Mouse (Mus musculus): ENCODE results near the gene Olfr324. TPM values are rescaled to one million over a fixed set of nuclear protein-coding genes. Genes with fewer than 3 reads are reported as not detected.

Olfr324 gene
- total and polyA plus RNA-seq, 2 experiments from 2014 or later: 0.13 TPM; not detected in 1

GRCm38 (mm10) chr11:58607030-58607429 is 12.1 kb downstream of the Olfr324 start:
- H3K36me3 ChIP-seq (ENCODE audit: insufficient read depth): no peaks in the 10 kb centered on the region

GRCm38 (mm10) chr11:58613359-58613758 is 18.4 kb downstream of the Olfr324 start:
- Histone ChIP-seq H3K9me3 (ENCODE audit: low read length) (no peaks in the 10 kb centered on the region), H3K27me3 (ENCODE audit: insufficient read depth, low read length) (no peaks in the 10 kb centered on the region), H3K27ac (ENCODE audit: low read depth, low read length) (no peak overlapping the region), H3K9ac (no peak overlapping the region), H3K4me2 (ENCODE audit: low read depth) (no peak overlapping the region), H3K4me1 (ENCODE audit: insufficient read depth) (no peaks in the 10 kb centered on the region), H3K36me3 (ENCODE audit: insufficient read depth) (no peaks in the 10 kb centered on the region), H3K4me3 (ENCODE audit: low read depth, low read length) (no peak overlapping the region)
- TF ChIP-seq CTCF (IDR thresholded peaks at IDR 0.05; ENCODE audit: low read depth): no peak
- no peak for DNase-seq
- 73% methylated on average over 3 of the region's 3 CpGs for WGBS
- ATAC-seq: no peak

More at GRCm38 (mm10) chr11:58607030-58607429, 12.1 kb downstream of the Olfr324 start:
- no peak for TF ChIP-seq CTCF (IDR thresholded peaks at IDR 0.05; ENCODE audit: low read depth)
- no peak overlapping the region for H3K9ac ChIP-seq
- no peaks in the 10 kb centered on the region for H3K4me1 ChIP-seq (ENCODE audit: insufficient read depth)
- H3K27me3 ChIP-seq (ENCODE audit: insufficient read depth, low read length): no peaks in the 10 kb centered on the region
- no peak overlapping the region for H3K4me2 ChIP-seq (ENCODE audit: low read depth)
- 72% methylated on average over 6 of the region's 6 CpGs for WGBS
- ATAC-seq: no peak
- no peak overlapping the region for H3K4me3 ChIP-seq (ENCODE audit: low read depth, low read length)
- H3K9me3 ChIP-seq (ENCODE audit: low read length): no peaks in the 10 kb centered on the region
- DNase-seq: no peak
- no peak overlapping the region for H3K27ac ChIP-seq (ENCODE audit: low read depth, low read length)

- Histone ChIP-seq H3K4me2 (ENCODE audit: low read depth) (no peak overlapping the region), H3K27me3 (ENCODE audit: insufficient read depth, low read length) (no peaks in the 10 kb centered on the region), H3K9ac (no peak overlapping the region), H3K36me3 (ENCODE audit: insufficient read depth) (no peaks in the 10 kb centered on the region), H3K4me3 (ENCODE audit: low read depth, low read length) (no peak overlapping the region), H3K27ac (ENCODE audit: low read depth, low read length) (no peak overlapping the region), H3K9me3 (ENCODE audit: low read length) (no peaks in the 10 kb centered on the region), H3K4me1 (ENCODE audit: insufficient read depth) (no peaks in the 10 kb centered on the region)
- no peak for TF ChIP-seq CTCF (IDR thresholded peaks at IDR 0.05; ENCODE audit: low read depth)
- ATAC-seq (no peak), DNase-seq (no peak)
These were observed 19.6 kb downstream of the Olfr324 start for GRCm38 (mm10) chr11:58614526-58614925.

- 96% methylated on average over 4 of the region's 4 CpGs for WGBS
- ATAC-seq (no peak), DNase-seq (no peak)
- no peak within 1 kb of the TSS for H3K4me3 ChIP-seq (ENCODE audit: low read depth, low read length)
- no peak within 1 kb of the TSS for H3K4me2 ChIP-seq (ENCODE audit: low read depth)
- TF ChIP-seq CTCF (IDR thresholded peaks at IDR 0.05; ENCODE audit: low read depth): no peak
- no peak within 1 kb of the TSS for H3K27ac ChIP-seq (ENCODE audit: low read depth, low read length)
- H3K27me3 ChIP-seq (ENCODE audit: insufficient read depth, low read length): no peaks in the 10 kb centered on the region
- H3K9me3 ChIP-seq (ENCODE audit: low read length): no peaks in the 10 kb centered on the region
- H3K36me3 ChIP-seq (ENCODE audit: insufficient read depth): no peaks in the 10 kb centered on the region
- H3K9ac ChIP-seq: no peak within 1 kb of the TSS
- H3K4me1 ChIP-seq (ENCODE audit: insufficient read depth): no peaks in the 10 kb centered on the region
These were observed 21.1 kb downstream of the Olfr324 start, which contains the start of gene 2210407C18Rik for GRCm38 (mm10) chr11:58615975-58616374. Gene 2210407C18Rik (minus strand): TSS chr11:58616075.

- no peak for TF ChIP-seq CTCF (IDR thresholded peaks at IDR 0.05; ENCODE audit: low read depth)
- Histone ChIP-seq H3K9me3 (ENCODE audit: low read length) (no peaks in the 10 kb centered on the region), H3K27me3 (ENCODE audit: insufficient read depth, low read length) (no peaks in the 10 kb centered on the region), H3K4me3 (ENCODE audit: low read depth, low read length) (no peak overlapping the region), H3K9ac (no peak overlapping the region), H3K4me1 (ENCODE audit: insufficient read depth) (no peaks in the 10 kb centered on the region), H3K36me3 (ENCODE audit: insufficient read depth) (no peaks in the 10 kb centered on the region), H3K4me2 (ENCODE audit: low read depth) (no peak overlapping the region), H3K27ac (ENCODE audit: low read depth, low read length) (no peak overlapping the region)
- 69% methylated on average over 3 of the region's 3 CpGs for WGBS
- ATAC-seq: no peak
- DNase-seq: no peak
These were observed 23.5 kb downstream of the Olfr324 start for GRCm38 (mm10) chr11:58618369-58618768.

- 54% methylated on average over 6 of the region's 6 CpGs for WGBS
- Histone ChIP-seq H3K27me3 (ENCODE audit: insufficient read depth, low read length) (no peaks in the 10 kb centered on the region), H3K4me3 (ENCODE audit: low read depth, low read length) (no peak overlapping the region), H3K9me3 (ENCODE audit: low read length) (no peaks in the 10 kb centered on the region), H3K27ac (ENCODE audit: low read depth, low read length) (no peak overlapping the region), H3K9ac (no peak overlapping the region), H3K4me1 (ENCODE audit: insufficient read depth) (no peaks in the 10 kb centered on the region), H3K36me3 (ENCODE audit: insufficient read depth) (no peaks in the 10 kb centered on the region), H3K4me2 (ENCODE audit: low read depth) (no peak overlapping the region)
- ATAC-seq (no peak), DNase-seq (no peak)
- TF ChIP-seq CTCF (IDR thresholded peaks at IDR 0.05; ENCODE audit: low read depth): no peak
These were observed 23.9 kb downstream of the Olfr324 start for GRCm38 (mm10) chr11:58618793-58619192.

GRCm38 (mm10) chr11:58626146-58626545 is 31.2 kb downstream of the Olfr324 start:
- TF ChIP-seq CTCF (IDR thresholded peaks at IDR 0.05; ENCODE audit: low read depth): no peak
- no peak overlapping the region for H3K9ac ChIP-seq
- H3K27me3 ChIP-seq (ENCODE audit: insufficient read depth, low read length): no peaks in the 10 kb centered on the region
- no peaks in the 10 kb centered on the region for H3K36me3 ChIP-seq (ENCODE audit: insufficient read depth)
- no peak overlapping the region for H3K4me3 ChIP-seq (ENCODE audit: low read depth, low read length)
- no peak overlapping the region for H3K27ac ChIP-seq (ENCODE audit: low read depth, low read length)
- H3K9me3 ChIP-seq (ENCODE audit: low read length): no peaks in the 10 kb centered on the region
- H3K4me1 ChIP-seq (ENCODE audit: insufficient read depth): no peaks in the 10 kb centered on the region
- no peak for ATAC-seq
- no peak for DNase-seq
- 46% methylated on average over 4 of the region's 4 CpGs for WGBS
- H3K4me2 ChIP-seq (ENCODE audit: low read depth): no peak overlapping the region

- no peaks in the 10 kb centered on the region for H3K4me1 ChIP-seq (ENCODE audit: insufficient read depth)
- no peak for TF ChIP-seq CTCF (IDR thresholded peaks at IDR 0.05; ENCODE audit: low read depth)
- H3K9me3 ChIP-seq (ENCODE audit: low read length): no peaks in the 10 kb centered on the region
- no peak for ATAC-seq
- no peak within 1 kb of the TSS for H3K4me2 ChIP-seq (ENCODE audit: low read depth)
- H3K9ac ChIP-seq: no peak within 1 kb of the TSS
- no peaks in the 10 kb centered on the region for H3K27me3 ChIP-seq (ENCODE audit: insufficient read depth, low read length)
- no peak within 1 kb of the TSS for H3K4me3 ChIP-seq (ENCODE audit: low read depth, low read length)
- no peak within 1 kb of the TSS for H3K27ac ChIP-seq (ENCODE audit: low read depth, low read length)
- no peaks in the 10 kb centered on the region for H3K36me3 ChIP-seq (ENCODE audit: insufficient read depth)
- WGBS: 75% methylated on average over 5 of the region's 5 CpGs
- no peak for DNase-seq
These were observed 35.5 kb downstream of the Olfr324 start, which contains the start of gene Olfr323 for GRCm38 (mm10) chr11:58630401-58630800. Gene Olfr323 (minus strand): TSS chr11:58630501.

All from forebrain, postnatal 0 days (tissue).